Mouse (Mus musculus): Measurements from ENCODE around the gene Nek3.

DNA sequence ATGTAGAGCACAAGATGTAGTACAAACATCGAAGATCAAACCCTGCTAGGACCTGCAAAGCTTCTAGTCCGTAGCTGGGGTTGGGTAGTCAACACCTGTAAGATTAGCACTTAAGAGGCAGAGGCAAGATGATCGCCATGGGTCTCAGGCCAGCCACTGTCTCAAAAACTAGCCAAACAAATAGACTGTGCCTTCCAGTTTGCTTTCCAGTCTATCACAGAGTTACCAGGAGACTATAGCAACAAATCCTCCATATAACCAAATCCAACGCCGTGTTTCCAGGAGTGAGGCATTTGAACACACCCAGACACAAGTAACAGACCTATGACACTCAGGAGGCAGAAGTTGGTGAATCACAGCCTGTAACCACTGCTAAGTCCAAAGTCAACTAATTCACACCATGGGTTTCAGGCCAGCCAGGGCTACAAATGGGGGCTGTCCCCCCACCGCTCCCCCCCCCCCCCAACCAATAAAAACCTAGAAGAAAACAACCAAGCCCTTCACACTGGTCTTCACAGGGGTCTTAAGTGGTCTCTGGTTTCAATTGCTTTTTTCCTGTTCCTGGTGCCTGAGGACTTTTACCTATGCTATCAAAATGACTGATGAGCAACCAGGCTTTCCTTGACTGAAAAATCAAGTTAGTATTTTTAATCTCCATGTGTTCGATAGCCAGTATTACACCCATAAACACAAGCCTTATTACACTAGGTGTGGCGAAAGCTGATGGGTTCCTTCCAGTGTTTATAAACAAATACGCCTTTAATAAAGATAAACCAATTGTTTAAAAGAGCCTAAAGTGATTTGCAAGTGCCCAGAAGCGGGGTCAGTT, 770 bp downstream of the Nek3 start:
- TF ChIP-seq CTCF (IDR thresholded peaks at IDR 0.05; ENCODE audit: extremely low read depth, insufficient read depth, insufficient read length, insufficient replicate concordance) = no peak
- TF ChIP-seq POLR2A (IDR thresholded peaks at IDR 0.05; ENCODE audit: low read depth, low read length) = no peak

Measured in spleen, adult 2 months (tissue).